Mouse (Mus musculus): ENCODE data around the gene Exoc3l4.

Exoc3l4 gene

GRCm38 (mm10) chr12:111411631-111412355, 5.0 kb upstream of the Exoc3l4 start:
- DNase-seq (ENCODE audit: low spot score in 2 of 2) = peak; percentile 25 to 35

GRCm38 (mm10) chr12:111412581-111413284, 4.1 kb upstream of the Exoc3l4 start:
- DNase-seq (ENCODE audit: low spot score in 2 of 2) = peak; percentile 19 to 39

GRCm38 (mm10) chr12:111413300-111413699, 3.5 kb upstream of the Exoc3l4 start:
- DNase-seq (ENCODE audit: low spot score in 2 of 2) = peak; percentile 82 to 91

GRCm38 (mm10) chr12:111419918-111420317, 3.1 kb downstream of the Exoc3l4 start:
- DNase-seq (ENCODE audit: low spot score in 2 of 2) = no peak

DNA sequence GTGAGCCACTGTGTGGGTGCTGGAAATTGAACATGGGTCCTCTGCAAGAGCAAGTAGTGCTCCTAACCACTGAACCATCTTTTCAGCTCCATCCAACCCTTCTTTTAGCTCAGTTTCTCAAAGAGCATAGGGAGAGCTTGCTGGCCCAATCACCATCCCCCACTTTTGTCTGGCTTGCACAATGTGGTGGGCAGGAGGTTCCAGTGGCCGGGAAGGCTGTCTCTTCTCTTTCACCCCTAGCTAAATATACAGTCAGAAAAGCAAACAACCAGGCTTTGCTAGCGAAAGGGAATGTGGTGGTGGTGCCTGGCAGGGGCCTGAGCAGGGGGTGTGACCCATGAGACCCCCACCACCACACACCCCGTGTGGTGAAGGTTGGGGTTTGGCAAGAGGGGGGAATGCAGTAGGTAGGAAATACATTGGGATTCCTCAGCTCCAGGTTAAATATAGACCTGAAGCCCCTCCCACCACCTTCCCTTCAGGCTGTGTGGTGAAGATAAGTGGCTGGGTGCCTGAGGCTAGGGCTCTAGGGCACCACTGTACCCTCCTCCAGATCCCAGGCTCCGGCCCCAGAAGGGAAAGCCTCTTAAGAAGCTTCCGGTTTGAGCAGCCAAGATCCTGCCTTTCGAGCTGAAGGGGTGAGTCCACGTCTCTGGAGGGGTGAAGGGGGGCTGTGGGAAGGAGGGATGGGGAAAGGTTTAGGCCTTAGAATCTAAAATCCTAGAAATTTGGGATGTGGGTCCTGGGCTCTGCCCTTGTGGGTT, 4.3 kb downstream of the Exoc3l4 start:
- DNase-seq (ENCODE audit: low spot score in 2 of 2) = no peak

DNA sequence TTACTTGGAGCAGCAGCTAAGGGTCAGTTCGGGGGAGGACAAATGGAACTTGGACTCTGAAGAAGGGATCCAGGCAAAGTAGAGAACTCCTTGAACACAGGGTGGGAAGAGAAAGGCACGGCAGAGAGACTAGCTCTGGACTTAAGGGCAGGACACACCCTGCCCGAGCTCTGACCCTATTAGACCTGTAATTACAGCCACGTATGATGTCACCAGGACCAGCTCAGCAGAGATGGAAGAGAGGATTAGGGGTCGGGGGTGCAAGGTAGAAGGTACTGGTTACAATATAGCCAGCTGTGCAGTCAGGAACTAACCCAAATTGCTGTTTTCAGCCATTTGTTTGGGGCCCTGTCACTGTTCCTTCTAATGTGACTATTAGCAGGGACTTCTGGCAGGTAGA, 6.0 kb downstream of the Exoc3l4 start:
- no peak for DNase-seq (ENCODE audit: low spot score in 2 of 2)

DNA sequence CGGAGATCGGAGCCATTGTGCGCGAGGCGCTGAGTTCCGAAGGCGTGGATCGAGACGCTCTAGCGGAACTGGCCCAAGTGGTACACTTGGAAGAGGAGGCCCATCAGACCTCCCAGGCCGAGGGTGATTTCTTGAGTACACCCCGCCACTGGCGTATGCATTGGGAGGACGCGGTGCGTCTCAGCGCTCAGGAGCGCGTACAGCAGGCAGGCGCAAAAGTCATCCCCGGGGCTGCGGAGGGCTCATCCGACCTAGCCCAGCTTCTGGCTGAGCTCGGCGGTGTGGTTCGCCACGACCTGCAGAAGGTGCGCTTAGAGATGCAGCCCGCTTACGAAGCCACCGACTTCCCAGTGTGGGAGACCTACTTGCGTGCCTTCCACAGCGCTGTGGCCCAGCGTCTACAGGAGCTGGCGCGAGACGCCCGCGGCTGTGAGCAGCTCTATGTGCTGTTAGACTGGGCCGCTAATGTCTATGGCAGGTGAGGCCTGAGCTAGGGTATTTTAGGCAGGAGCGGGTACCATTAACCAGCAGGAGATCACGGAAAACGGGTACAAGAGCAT, 6.8 kb downstream of the Exoc3l4 start:
- no peak for DNase-seq (ENCODE audit: low spot score in 2 of 2)

- no peak for DNase-seq (ENCODE audit: low spot score in 2 of 2)
Observed at GRCm38 (mm10) chr12:111424547-111424946, 7.7 kb downstream of the Exoc3l4 start.

- peak; percentile 72 to 86 for DNase-seq (ENCODE audit: low spot score in 2 of 2)
Observed at GRCm38 (mm10) chr12:111425258-111425657, 8.4 kb downstream of the Exoc3l4 start.

GRCm38 (mm10) chr12:111425789-111426460, 9.1 kb downstream of the Exoc3l4 start:
- peak; percentile 80 to 90 for DNase-seq (ENCODE audit: low spot score in 2 of 2)

DNA sequence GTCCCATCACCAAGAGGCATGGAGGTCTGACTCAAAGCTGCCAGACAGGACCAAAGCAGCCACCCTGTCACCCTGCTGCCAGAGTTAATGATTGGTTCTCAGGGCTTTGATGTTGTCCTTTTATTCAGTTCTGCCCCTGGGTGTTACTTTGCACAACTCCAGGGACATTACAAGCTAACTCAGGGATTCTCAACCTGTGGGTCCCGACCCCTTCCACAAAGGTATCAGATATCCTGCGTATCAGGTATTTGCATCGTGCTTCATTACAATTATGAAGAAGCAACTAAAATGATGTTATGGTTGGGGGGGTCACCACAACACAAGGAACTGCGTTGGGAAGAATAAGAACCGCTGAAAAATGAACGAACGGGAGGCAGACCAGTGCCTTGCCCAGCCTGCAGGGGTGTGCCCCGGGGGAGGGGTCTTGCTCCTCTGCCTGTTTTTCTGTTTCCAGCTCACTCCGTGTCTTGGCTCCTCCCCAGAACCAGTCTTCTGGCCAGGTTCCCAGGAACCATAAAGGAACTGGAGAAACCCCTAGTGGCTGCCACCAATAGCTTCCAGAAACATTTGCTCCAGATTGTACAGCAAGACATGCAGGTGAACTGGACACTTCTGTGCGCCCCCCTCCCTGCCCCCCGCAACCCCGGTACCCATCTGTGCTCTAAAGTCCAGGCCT, 10.8 kb downstream of the Exoc3l4 start:
- no peak for DNase-seq (ENCODE audit: low spot score in 2 of 2)

DNA sequence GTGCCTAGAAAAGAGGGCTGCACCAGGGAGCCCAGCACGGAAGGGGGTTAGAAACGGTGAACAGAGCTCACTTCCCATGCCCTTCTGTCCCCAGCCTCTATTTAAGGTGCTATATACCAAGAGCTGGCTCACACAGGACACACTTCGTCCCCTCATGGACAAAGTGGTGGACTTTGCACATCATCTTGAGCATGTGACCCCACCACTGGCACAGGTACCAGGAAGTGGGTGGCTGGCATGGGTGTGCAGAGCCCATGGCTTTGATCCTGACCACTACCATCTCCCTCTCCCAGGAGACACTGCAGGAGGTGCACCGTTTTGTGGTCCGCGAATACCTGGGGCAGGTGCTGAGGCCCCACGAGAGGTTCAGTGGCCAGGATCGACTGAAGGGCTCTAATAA, 11.5 kb downstream of the Exoc3l4 start:
- no peak for DNase-seq (ENCODE audit: low spot score in 2 of 2)

GRCm38 (mm10) chr12:111428961-111429911, 12.4 kb downstream of the Exoc3l4 start:
- peak; percentile 58 for DNase-seq (ENCODE audit: low spot score in 2 of 2)

- DNase-seq (ENCODE audit: low spot score in 2 of 2) = peak; percentile 36 to 48
Observed at GRCm38 (mm10) chr12:111430049-111430867, 13.4 kb downstream of the Exoc3l4 start.

- peak in 1 of 2 experiments; percentile 43 for DNase-seq (ENCODE audit: low spot score in 2 of 2)
Observed at GRCm38 (mm10) chr12:111430868-111431817, 14.3 kb downstream of the Exoc3l4 start.

DNA sequence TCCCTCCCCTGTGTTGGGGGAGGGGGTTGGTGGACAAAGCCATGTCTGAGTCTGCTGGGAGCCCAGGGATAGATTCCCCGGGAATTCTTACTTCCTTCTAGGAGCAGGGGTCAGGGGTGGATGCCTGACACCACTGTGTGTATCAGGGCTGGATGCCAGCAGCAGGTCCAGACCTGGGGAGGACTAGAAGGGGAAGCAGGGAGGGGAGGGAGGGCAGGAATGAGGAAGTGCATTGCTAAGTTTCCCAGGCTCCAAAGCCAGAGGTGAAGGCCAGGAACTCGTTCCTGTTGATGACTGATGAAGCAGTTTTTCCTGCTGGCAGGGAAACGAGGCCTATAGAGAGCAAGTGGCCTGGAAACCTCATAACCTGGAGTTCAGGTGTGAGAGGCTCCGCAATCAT, 15.3 kb downstream of the Exoc3l4 start:
- DNase-seq (ENCODE audit: low spot score in 2 of 2) = no peak

GRCm38 (mm10) chr12:111432751-111433331, 16.0 kb downstream of the Exoc3l4 start:
- no peak for DNase-seq (ENCODE audit: low spot score in 2 of 2)

All from heart, adult 9 months (tissue).